Mouse (Mus musculus): ENCODE measurements around the gene Btbd35f17.
"Not testable (repeated sequence)": the region's sequence is repeated elsewhere in the genome, so short reads cannot be mapped to it uniquely, and the experiment has no call there.

Gene Btbd35f17

DNA sequence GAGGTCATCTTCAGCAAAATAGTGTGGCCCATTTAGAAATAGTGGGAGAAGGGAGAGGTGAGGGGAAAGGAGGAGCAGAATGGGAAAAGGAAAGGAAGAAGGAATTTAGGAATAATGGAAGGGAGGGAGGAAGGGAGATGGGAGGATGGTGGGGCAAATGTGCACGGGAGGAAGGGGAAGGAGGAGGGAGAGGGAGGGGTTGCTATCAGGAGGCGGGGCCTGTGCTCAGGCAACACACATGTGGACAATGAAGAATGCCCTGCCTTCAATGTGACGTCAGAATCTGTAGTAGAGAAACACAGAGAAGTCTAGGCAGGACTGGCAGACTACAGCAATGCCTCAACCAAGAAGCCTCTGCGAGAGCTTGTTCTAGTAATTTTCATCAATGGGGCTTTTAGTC, at the start of gene Btbd35f17:
Gene Btbd35f17, plus strand, starts transcription at position 301 of the 400 bp plus-strand sequence.
- not testable (repeated sequence) for DNase-seq
